Mouse (Mus musculus) erythroid progenitor cell, adult 5-6 weeks (primary cell): ENCODE data around the gene Ascl5. TPM values are rescaled to one million over a fixed set of nuclear protein-coding genes. Genes with fewer than 3 reads are reported as not detected.

ENCODE experiments used
- total RNA-seq, 2 experiments: library from RNA; stranded (forward) in 1 of 2; stranded (reverse) in 1 of 2; fragments of 150-400 nt in 1 of 2; fragments of 186-747, 209-891 nt in 1 of 2; gene quantifications; 2 replicates each; pipeline versions ENCODE4 v1.2.3 to v1.2.4; 2015 to 2017; ENCODE audit warnings: low replicate concordance in 2 of 2

Gene Ascl5
- total RNA-seq, 2 experiments from 2014 or later: not detected

Other genes with a start within 250 kb of the Ascl5 start
- 0.72 TPM in 1 of 2 replicates, not detected in the other for gene Lad1, start 232.2 kb upstream of the Ascl5 start, total RNA-seq (2015; ENCODE audit: low replicate concordance)
- gene Lad1, start 232.2 kb upstream of the Ascl5 start, total RNA-seq (2017; ENCODE audit: low replicate concordance): not detected in 2 replicates
- not detected in 2 replicates for gene Tnnt2, start 214.4 kb upstream of the Ascl5 start, total RNA-seq (2015; ENCODE audit: low replicate concordance)
- not detected in 2 replicates for gene Tnnt2, start 214.4 kb upstream of the Ascl5 start, total RNA-seq (2017; ENCODE audit: low replicate concordance)
- not detected in 2 replicates for gene Pkp1, start 131.6 kb upstream of the Ascl5 start, total RNA-seq (2015; ENCODE audit: low replicate concordance)
- gene Pkp1, start 131.6 kb upstream of the Ascl5 start, total RNA-seq (2017; ENCODE audit: low replicate concordance): not detected in 2 replicates
- not detected in 2 replicates for gene Igfn1, start 44.5 kb upstream of the Ascl5 start, total RNA-seq (2015; ENCODE audit: low replicate concordance)
- not detected in 2 replicates for gene Igfn1, start 44.5 kb upstream of the Ascl5 start, total RNA-seq (2017; ENCODE audit: low replicate concordance)
- 29.8 and 64.5 TPM in 2 replicates for gene Tmem9, start 42.7 kb upstream of the Ascl5 start, total RNA-seq (2015; ENCODE audit: low replicate concordance)
- gene Tmem9, start 42.7 kb upstream of the Ascl5 start, total RNA-seq (2017; ENCODE audit: low replicate concordance): 31.8 and 54.4 TPM in 2 replicates
- not detected in 2 replicates for gene Cacna1s, start 1.9 kb downstream of the Ascl5 start, total RNA-seq (2015; ENCODE audit: low replicate concordance)
- not detected in 2 replicates for gene Cacna1s, start 1.9 kb downstream of the Ascl5 start, total RNA-seq (2017; ENCODE audit: low replicate concordance)
- gene Kif21b, start 80.6 kb downstream of the Ascl5 start, total RNA-seq (2015; ENCODE audit: low replicate concordance): 23.4 and 36.0 TPM in 2 replicates
- gene Kif21b, start 80.6 kb downstream of the Ascl5 start, total RNA-seq (2017; ENCODE audit: low replicate concordance): 4.4 and 5.0 TPM in 2 replicates
- not detected in 2 replicates for gene Mroh3, start 162.0 kb downstream of the Ascl5 start, total RNA-seq (2015; ENCODE audit: low replicate concordance)
- gene Mroh3, start 162.0 kb downstream of the Ascl5 start, total RNA-seq (2017; ENCODE audit: low replicate concordance): not detected in 2 replicates
- gene Inava, start 183.5 kb downstream of the Ascl5 start, total RNA-seq (2015; ENCODE audit: low replicate concordance): not detected in 2 replicates
- gene Inava, start 183.5 kb downstream of the Ascl5 start, total RNA-seq (2017; ENCODE audit: low replicate concordance): not detected in 2 replicates
- not detected in 2 replicates for gene Gpr25, start 210.1 kb downstream of the Ascl5 start, total RNA-seq (2015; ENCODE audit: low replicate concordance)
- gene Gpr25, start 210.1 kb downstream of the Ascl5 start, total RNA-seq (2017; ENCODE audit: low replicate concordance): not detected in 2 replicates